8 mouse cellular contexts compared by ENCODE assay signal in genomic region chr14:31017854-31018253, GRCm38 (mm10). TPM values are rescaled to one million over a fixed set of nuclear protein-coding genes. Genes with fewer than 3 reads are reported as not detected.
DNase-seq lines count a peak whose midpoint lies in the region; ATAC-seq lines count a peak whose summit lies in the region.

No protein-coding gene starts in this region.

- H3K4me3 ChIP-seq in hindbrain, embryonic 14.5 days (replicated peaks; ENCODE audit: low read length) = peak overlapping the region; percentile 62

- no peaks in the 10 kb centered on the region for H3K27me3 ChIP-seq in hindbrain, embryonic 14.5 days (ENCODE audit: control insufficient read depth, insufficient read depth, low read length)

- no peak for ATAC-seq in hindbrain, embryonic 14.5 days (ENCODE audit: low FRiP score)

- H3K27ac ChIP-seq in hindbrain, embryonic 14.5 days = no peak overlapping the region

- H3K4me2 ChIP-seq in hindbrain, embryonic 14.5 days (replicated peaks) = peak overlapping the region; percentile 95

- peaks cover 24% of the 10 kb centered on the region for H3K4me1 ChIP-seq in hindbrain, embryonic 14.5 days (replicated peaks; ENCODE audit: control insufficient read depth, insufficient read depth, low read length)

- peak; percentile 29 for DNase-seq in 3134 (ENCODE audit: extremely low read depth, insufficient read length, low spot score)
- peak; percentile 57 for DNase-seq in CD4-positive helper T cell, adult 2 months (ENCODE audit: low read depth, low spot score)
- DNase-seq in embryo, embryonic 11 days = peak; percentile 56
- no peak for DNase-seq in hindbrain, embryonic 14.5 days (ENCODE audit: low spot score)
- DNase-seq in lung, postnatal 36 days = peak; percentile 13
- peak; percentile 57 for DNase-seq in thymus, postnatal 0 days (ENCODE audit: low spot score)
- no peak for DNase-seq in layer of hippocampus, postnatal 25 days (ENCODE audit: extremely low spot score in 1 of 2, low spot score in 1 of 2)
- no peak for DNase-seq in right cerebral cortex, postnatal 25 days

- peaks cover 55% of the 10 kb centered on the region for H3K36me3 ChIP-seq in hindbrain, embryonic 14.5 days (replicated peaks; ENCODE audit: control insufficient read depth, insufficient read depth)

- peak overlapping the region; percentile 94 for H3K9ac ChIP-seq in hindbrain, embryonic 14.5 days

- WGBS in hindbrain, embryonic 14.5 days = 2% methylated on average over 2 of the region's 2 CpGs

- no peaks in the 10 kb centered on the region for H3K9me3 ChIP-seq in hindbrain, embryonic 14.5 days (ENCODE audit: control insufficient read depth, low read length)

RNA-seq across cellular contexts. Expression of gene Pbrm1, which starts 1.1 kb away (rescaled TPM):
- polyA plus RNA-seq in hindbrain, embryonic 14.5 days (2014; fragmentation: Nextera tagmentation; extraction: Ambion mirVana) = 98.2 and 105 TPM in 2 replicates
- polyA plus RNA-seq in thymus, postnatal 0 days (2015; fragmentation: Nextera tagmentation; extraction: Ambion mirVana) = 103 and 128 TPM in 2 replicates
- total RNA-seq in layer of hippocampus, postnatal 25 days (2021) = 10 to 100 TPM; 55.3 to 59.0 TPM

RNA-seq across cellular contexts. Expression of gene Gnl3, which starts 1.1 kb away (rescaled TPM):
- polyA plus RNA-seq in hindbrain, embryonic 14.5 days (2014; fragmentation: Nextera tagmentation; extraction: Ambion mirVana) = 43.2 and 44.6 TPM in 2 replicates
- polyA plus RNA-seq in thymus, postnatal 0 days (2015; fragmentation: Nextera tagmentation; extraction: Ambion mirVana) = 141 and 143 TPM in 2 replicates
- total RNA-seq in layer of hippocampus, postnatal 25 days (2021) = 10 to 100 TPM; 36.0 to 57.6 TPM

RNA-seq across cellular contexts. Expression of gene Spcs1, which starts 16.4 kb away (rescaled TPM):
- 315 and 357 TPM in 2 replicates for polyA plus RNA-seq in hindbrain, embryonic 14.5 days (2014; fragmentation: Nextera tagmentation; extraction: Ambion mirVana)
- polyA plus RNA-seq in thymus, postnatal 0 days (2015; fragmentation: Nextera tagmentation; extraction: Ambion mirVana) = 469 and 501 TPM in 2 replicates
- total RNA-seq in layer of hippocampus, postnatal 25 days (2021) = 100 to 1,000 TPM; 171 to 189 TPM

RNA-seq across cellular contexts. Expression of gene Glt8d1, which starts 16.7 kb away (rescaled TPM):
- 59.5 and 64.4 TPM in 2 replicates for polyA plus RNA-seq in hindbrain, embryonic 14.5 days (2014; fragmentation: Nextera tagmentation; extraction: Ambion mirVana)
- polyA plus RNA-seq in thymus, postnatal 0 days (2015; fragmentation: Nextera tagmentation; extraction: Ambion mirVana) = 19.2 and 24.7 TPM in 2 replicates
- total RNA-seq in layer of hippocampus, postnatal 25 days (2021) = 10 to 100 TPM; 35.7 to 49.0 TPM

Comparison
In these comparisons a context has a peak if more than half of its experiments do, and no peak if none do; other contexts are left out.
1. DNase-seq: peak in 3134 (single experiment), CD4-positive helper T cell, adult 2 months (single experiment), embryo, embryonic 11 days (single experiment), lung, postnatal 36 days (single experiment) and thymus, postnatal 0 days (single experiment); none in hindbrain, embryonic 14.5 days (single experiment), layer of hippocampus, postnatal 25 days (0 of 2) and right cerebral cortex, postnatal 25 days (single experiment).